Mouse (Mus musculus) 416B (cell line): ENCODE data around the gene Olfr417.
"Not testable (repeated sequence)": the region's sequence is repeated elsewhere in the genome, so short reads cannot be mapped to it uniquely, and the experiment has no call there.

Experiments
- DNase-seq: peaks from one replicate; pipeline ENCODE4 v3.0.0; 2011; ENCODE audit warnings: low read depth

Gene Olfr417

GRCm38 (mm10) chr1:174364882-174365451, at the start of gene Olfr417:
Olfr417 (plus strand) TSS chr1:174365122.
- peak; percentile 4 for DNase-seq

- no peak for DNase-seq
Measured at GRCm38 (mm10) chr1:174317308-174317707, 47.6 kb upstream of the Olfr417 start.

GRCm38 (mm10) chr1:174330218-174330617, 34.7 kb upstream of the Olfr417 start, which contains the start of gene Mptx1:
Mptx1 (plus strand) TSS chr1:174330518.
- no peak for DNase-seq

GRCm38 (mm10) chr1:174353636-174354035, 11.3 kb upstream of the Olfr417 start:
- not testable (repeated sequence) for DNase-seq

GRCm38 (mm10) chr1:174354640-174355039, 10.3 kb upstream of the Olfr417 start:
- DNase-seq = peak; percentile 19

- DNase-seq = no peak
Measured at GRCm38 (mm10) chr1:174373799-174374198, 8.9 kb downstream of the Olfr417 start.

GRCm38 (mm10) chr1:174390746-174391145, 25.8 kb downstream of the Olfr417 start, which contains the start of gene Olfr248:
Olfr248 (plus strand) TSS chr1:174391046.
- DNase-seq = no peak

- no peak for DNase-seq
Measured at GRCm38 (mm10) chr1:174422959-174423358, 58.0 kb downstream of the Olfr417 start.

- DNase-seq = no peak
Measured at GRCm38 (mm10) chr1:174423764-174424163, 58.8 kb downstream of the Olfr417 start, which contains the start of gene Olfr414. Olfr414 (plus strand) TSS chr1:174424064.
